Mouse (Mus musculus) liver, adult 2 months (tissue): ENCODE data around the gene Mpdu1.

ENCODE experiments used
- CTCF ChIP-seq: fragments of 200-500 bp; IDR thresholded peaks from 2 replicates; pipeline ENCODE4 v1.5.1; 2011; ENCODE audit warnings: low read depth, low read length, control low read depth
- POLR2A ChIP-seq: fragments of 200-500 bp; IDR thresholded peaks from 2 replicates; pipeline ENCODE4 v1.6.1; 2011; ENCODE audit warnings: low read length, control low read depth; ENCODE audit not compliant: insufficient read depth; ENCODE audit errors: extremely low read depth

DNA sequence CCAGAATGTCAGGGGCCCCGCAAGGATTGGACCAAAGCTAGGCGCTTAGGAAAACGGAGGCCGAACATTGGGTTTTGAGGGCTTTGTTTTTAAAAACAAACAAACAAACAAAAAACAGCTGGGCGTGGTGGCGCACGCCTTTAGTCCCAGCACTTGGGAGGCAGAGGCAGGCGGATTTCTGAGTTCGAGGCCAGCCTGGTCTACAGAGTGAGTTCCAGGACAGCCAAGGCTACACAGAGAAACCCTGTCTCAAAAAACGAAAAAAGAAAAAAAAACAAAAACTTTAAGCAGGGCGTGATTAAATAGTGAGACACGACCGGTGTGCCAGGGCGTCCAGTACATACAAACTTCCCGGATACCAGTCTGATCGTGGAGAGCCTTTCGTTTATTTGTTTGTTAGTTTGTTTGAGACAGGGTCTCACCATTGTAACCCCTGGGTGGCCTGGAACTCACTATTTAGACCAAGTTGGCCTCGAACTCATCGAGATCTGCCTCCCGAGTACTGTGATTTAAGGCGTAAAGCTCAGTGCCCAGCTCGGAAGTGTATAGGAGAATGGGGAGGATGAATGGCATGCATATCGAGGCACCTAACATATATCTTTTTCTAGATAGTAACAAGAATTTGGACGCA, 19.9 kb upstream of the Mpdu1 start:
- TF ChIP-seq CTCF = no peak
- TF ChIP-seq POLR2A = no peak
